Mouse (Mus musculus): ENCODE measurements around the gene Eif5b. TPM values are rescaled to one million over a fixed set of nuclear protein-coding genes. Genes with fewer than 3 reads are reported as not detected.
A peak's percentile ranks its signal among the peaks of the same experiment; 100 is the strongest.

Eif5b gene
- total RNA-seq (2021): 50.8 and 50.9 TPM in 2 replicates
- long read RNA-seq, partial matches to known transcripts: 55 of 56 reads
- long read RNA-seq, other reads (novel, unspliced or antisense): 1 of 56 reads

DNA sequence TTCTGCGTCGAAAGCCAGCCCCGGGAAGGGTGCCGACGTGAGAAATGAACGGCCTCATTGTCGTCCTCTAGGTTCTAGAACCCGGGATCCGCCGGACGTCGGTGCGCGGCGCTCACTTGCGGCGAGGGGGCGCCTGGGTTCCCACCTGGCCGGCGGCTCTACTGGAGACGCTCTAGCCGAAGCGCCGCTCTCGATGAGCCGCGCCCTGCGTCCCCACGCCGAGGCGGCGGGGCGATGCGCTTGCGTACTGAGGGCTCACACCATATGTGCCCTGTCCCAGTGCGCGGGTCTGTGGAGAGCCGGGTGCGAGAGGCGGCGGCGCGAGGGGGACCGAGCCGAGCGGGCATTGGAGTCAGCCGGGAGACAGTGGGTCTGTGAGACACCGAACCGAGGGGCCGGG lies at the start of gene Eif5b, which contains the start of gene Txndc9:
Eif5b (plus strand) TSS at position 144 of the 400 bp plus-strand sequence.
Txndc9 (minus strand) TSS at position 27 of the 400 bp plus-strand sequence.
- peak; percentile 96 for DNase-seq

DNA sequence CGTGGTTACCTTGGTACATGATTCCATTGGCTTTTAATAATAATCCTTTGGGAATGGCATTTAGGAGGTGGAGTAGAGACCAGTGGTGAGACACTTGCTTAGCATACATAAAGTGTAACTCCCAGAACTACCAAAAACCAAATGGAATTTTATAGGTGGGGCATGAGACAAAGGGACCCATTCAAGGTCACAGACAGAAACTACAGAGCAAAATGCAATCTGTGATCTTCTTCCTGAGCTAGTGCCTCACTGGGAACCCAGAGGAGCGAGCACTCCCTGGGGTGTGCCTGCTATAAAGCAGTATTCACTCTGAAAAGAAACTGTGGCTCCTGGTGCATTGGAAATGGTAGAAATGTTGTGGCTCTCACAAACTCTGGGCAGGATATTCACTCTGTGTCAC lies 48.9 kb upstream of the Eif5b start:
- DNase-seq: no peak

DNA sequence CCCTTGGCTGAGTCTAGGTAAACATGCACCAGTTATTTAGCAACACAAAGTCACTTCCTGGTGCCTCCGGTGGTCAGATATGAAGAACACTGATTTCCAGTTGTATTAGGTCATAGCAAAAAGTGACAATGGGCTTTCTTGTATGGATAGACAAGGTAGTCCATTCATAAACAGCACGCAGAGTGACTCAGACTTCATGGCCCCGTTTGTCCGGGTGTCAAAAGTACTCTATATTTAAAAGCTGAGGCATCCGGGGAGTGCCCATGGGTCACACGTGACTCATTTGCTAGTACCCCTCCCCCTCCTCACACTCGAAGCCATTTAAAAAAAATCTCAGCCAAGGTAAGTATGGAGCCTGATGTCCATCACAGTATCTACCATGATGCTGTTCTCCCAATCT lies 43.0 kb upstream of the Eif5b start:
- no peak for DNase-seq

DNA sequence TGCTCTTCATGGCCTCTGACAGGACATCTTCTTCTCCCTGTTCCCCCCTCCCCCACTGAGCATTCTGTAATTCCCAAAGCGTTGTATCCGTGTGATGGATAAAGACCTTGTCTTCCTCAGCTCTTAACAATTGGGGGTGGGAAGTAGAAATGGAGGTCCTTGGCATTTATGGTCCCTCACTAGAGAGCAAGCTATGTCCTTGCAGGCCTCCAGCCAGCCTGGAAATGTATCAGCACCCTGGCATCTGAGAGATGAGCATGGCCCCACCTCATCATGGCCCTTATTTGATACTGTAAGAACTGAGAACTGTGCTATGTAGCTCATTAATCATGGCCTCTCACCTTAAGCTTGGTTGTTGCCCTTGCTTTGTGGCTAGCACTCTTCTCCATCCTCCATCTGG lies 42.6 kb upstream of the Eif5b start:
- no peak for DNase-seq

DNA sequence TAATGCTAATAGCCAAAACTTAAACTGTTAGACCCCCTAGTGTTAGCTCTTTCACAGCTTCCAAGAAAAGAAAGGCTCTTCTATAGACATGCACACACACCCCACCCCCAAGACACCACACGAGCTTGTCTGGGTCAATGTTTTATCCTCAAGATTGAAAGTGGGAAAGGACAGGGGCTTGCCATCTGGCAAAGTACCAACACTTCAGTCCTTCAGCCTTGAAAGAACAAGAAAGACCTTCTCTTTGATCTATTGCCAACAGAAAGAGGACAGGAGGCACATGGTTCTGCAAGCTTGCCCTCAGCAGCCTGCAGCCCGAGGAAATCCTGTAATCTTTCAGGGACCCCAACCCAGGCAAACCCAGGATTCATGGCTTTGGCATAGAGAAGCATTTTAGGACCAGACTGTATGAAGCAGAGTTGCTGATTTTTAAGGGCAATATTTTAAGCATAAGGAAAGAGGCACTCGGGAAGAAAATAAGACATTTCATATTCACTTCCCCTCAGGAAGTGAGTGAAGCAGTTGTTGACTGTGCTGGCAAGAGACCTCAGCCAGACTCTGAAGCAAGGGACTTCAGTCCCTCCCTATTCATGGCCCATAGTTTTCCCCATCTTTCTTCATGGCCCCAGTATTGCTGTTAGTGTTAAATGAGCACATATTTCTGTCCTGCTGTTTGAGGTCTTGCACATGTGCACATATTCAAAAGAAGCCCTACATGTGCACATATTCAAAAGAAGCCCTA lies 40.9 kb upstream of the Eif5b start:
- peak; percentile 26 for DNase-seq

DNA sequence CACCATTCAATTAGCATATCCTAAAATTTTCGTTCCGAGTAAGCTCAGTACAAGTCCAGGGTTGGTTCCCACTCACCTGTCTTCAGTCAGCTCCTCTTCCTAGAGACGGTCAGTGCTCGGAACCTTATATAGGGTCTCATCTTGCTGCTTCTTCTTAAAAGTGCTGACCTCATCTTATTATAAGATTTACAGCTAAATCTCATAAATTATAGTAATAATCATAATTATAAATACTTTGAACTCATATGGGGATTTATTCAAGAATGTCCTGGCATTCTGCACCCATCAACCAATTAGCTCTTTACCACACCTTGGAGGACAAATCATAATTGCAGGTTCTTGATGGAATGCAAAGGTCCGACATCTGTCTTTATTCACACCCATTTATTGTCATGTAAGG lies 40.2 kb upstream of the Eif5b start, which contains the start of gene Lyg1:
Lyg1 (minus strand) TSS at position 101 of the 400 bp plus-strand sequence.
- no peak for DNase-seq

DNA sequence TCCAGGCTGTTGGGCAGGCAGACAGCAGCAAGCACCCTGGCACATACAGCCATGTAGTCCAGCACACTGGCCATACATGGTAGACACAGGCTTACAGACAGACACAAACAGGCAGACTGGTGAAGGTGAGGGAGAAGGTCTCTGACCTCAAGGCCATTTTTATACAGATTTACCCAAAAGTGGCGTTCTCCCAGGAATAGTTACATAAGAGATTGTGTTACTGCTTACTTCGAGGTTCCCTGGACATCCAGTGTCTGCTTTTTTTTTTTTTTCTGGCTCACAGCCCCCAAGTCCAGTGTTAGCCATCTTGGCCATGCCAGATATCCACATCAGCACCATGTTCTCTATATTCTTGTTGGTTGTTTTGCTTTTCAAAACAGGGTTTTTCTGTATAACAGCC lies 39.3 kb upstream of the Eif5b start:
- no peak for DNase-seq

DNA sequence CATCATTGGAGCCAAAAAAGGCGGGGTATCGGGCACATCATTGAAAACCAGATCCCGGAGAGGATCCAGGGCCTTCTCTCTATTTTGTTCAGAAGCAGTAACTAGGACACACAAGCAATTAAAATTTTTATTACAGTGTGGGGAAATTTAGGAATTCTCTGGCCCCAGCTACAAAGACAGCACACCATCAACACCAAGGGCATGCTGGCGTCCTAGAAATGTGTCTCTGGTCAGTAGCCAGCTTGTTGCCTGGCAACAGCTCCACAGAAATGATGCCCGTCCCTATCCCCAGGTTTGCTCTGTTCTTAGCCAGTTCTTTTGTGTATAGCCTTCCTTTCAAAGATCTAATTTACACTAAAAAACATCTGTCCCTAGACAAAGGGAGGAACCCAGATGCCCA lies 38.3 kb upstream of the Eif5b start:
- peak; percentile 27 for DNase-seq

DNA sequence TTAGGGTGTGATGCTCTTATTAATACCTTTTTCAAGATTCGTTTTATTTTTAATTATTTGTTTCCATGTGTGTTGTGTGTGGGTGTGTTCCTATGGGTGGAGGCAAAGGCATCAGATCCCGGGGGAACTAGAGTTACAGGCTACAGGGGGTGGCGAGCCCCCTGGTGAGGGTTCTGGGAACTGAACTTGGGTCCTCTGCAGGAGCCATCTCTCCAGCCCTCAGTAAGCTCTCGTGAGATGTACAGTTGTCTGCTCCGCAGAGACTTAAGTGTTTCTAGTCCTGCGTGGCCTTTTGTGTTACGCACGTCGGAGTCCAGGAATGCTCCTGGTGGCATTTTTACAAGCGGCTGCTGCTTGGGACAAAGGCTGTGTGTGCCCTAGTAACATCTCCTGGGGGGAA lies 32.2 kb upstream of the Eif5b start:
- DNase-seq: no peak

DNA sequence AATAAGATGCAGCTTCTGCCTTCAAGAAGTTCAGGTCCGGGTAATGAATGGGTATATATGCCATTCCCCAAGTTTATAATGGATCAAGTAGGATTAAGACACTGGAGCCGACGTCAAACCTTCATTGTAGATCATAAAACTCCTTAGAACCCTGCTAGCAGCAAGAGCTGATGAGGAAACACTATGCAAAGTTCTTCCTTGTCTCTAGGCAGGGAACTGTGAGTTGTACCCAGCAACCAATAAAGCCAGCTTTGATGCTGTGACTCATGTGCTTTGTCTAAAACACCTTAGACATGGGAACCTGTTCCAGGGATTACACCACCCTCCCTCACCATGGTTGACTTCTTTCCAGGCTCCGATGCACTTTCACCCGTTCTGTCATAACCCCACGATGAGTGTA lies 29.1 kb upstream of the Eif5b start:
- no peak for DNase-seq

DNA sequence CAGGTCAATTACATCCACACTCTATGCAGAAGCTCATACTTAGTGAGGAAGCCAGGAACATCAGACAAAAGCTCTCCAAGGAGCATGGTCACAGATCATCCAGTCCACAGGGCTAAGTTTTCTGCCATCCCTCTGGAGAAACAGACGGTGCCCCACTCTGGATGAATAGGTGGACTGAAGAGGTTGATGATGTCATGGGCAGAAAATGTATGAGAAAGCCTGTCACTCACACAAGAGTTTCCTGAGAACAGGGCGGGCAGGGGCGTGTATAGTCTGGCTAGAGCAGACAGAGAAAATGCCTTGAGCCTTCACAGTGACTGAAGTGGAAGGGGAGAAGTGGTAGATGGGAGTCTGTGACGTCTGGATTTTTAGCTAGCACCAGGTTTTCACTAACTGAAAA lies 26.3 kb upstream of the Eif5b start:
- DNase-seq: no peak

DNA sequence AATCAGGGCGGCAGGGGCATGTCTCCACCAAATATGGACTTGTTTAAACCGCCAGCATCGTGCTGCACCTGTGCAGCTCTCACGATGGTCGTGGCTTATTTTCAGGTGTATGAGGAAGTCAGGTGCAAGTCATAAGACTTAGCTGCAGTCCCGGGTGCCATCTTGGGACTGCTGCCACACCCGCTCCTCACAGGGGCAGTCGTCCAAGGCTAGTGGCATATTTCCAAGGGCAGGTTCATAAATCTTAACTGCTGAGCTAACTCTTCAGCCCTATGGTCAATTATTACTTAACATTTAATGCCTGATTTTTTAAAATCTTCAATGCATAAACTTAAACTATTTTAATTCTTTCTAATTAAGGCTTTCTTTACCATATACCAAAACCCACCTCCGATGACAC lies 21.1 kb upstream of the Eif5b start:
- DNase-seq: peak; percentile 74

DNA sequence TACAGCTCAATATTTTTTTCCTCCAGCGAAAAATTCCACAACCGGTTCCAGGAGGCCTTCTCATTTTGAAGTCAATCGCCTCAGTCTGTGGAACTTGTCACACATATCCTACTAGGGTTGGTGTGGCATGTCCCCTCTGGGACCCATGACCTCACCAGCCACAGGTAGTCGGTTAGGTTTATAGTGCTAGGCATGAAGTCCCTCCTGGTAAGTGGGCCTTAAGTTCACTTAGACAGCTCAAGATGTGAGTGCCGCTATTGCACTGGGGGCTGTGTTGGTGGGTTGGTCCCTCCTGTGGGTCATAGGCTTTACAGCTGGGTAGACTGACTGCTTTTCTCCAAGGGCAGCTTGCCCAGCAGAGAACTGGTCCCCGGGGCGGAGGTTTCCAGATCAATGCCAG lies 20.5 kb upstream of the Eif5b start:
- no peak for DNase-seq

DNA sequence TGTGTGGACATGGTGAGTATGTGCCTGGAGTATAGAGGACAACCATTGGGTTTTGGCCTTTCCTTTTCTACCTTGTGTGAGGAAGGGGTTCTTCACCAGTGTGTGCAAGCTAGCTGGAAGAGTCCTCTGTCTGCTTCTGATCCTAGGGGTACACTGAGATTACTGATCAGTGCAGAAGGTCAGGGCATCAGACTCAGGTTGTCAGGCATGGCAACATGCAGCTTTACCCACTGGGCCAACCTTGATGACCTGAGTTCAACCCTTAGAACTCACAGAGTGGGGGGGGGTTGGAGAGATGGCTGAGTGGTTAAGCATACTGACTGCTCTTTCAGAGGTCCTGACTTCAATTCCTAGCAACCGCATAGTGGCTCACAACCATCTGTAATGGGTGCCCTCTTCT lies 13.5 kb upstream of the Eif5b start:
- no peak for DNase-seq

DNA sequence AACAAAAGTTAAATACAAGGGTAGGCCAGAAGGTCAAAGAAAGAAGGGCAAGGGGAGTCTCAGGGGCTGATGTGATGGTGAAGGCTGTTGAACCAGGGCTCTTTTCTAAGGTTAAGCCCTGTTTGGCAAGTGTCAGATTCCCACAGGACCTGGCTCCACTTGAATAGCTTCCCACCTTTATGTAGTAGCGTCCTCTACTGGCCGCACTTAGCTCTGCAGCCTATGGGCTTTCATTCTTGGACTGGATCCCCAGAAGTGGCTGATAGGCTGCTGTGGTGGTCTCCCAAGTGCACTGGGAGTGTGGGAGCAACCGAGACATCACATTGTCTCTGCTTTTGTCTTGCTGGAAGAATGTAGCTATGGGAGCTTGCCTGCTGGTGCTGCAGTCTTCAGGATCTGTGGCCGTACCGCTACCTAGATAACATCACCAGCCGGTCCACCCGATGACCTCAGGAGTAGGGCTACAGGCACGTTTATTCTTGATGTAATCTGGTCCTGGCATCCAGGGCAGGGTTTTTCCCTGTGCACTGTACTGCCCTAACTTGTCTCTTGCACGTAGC lies 12.0 kb upstream of the Eif5b start:
- peak; percentile 56 for DNase-seq

DNA sequence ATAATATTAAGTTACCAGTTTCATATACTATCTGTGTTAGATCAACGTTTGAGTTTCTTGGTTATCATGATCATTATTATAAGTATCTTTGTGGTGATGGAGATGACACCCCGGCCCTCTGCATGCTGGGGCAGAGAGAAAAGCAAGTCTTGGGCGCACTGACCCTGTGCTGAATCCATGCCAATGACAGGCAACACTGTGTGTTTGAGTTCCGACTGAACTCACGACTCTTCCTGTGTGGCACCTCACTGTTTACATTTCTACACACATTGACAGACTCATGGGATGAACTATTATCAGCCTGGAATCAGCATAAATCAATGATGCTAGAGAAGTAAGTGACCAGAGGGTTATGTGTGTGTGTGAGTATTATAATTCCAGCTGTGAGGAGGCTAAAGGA lies 10.0 kb upstream of the Eif5b start:
- no peak for DNase-seq

DNA sequence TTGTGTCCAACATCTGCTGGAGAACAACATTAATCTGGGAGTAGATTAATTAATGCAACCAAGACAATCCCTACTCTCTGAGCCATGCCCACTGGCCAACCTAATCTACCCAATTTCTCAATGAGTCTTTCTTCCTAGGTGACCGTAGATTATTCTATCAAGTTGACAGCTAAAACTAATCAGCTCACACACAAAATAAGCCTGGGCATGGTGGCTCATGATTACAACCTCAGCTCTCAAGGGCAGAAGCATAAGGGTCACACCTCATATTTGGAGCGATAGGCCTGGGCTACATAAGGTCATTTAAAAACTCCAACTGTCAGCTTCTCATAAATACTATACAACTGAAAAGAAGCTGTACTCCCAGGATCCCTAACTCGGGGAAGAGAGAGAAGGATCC lies 1.6 kb upstream of the Eif5b start:
- DNase-seq: no peak

DNA sequence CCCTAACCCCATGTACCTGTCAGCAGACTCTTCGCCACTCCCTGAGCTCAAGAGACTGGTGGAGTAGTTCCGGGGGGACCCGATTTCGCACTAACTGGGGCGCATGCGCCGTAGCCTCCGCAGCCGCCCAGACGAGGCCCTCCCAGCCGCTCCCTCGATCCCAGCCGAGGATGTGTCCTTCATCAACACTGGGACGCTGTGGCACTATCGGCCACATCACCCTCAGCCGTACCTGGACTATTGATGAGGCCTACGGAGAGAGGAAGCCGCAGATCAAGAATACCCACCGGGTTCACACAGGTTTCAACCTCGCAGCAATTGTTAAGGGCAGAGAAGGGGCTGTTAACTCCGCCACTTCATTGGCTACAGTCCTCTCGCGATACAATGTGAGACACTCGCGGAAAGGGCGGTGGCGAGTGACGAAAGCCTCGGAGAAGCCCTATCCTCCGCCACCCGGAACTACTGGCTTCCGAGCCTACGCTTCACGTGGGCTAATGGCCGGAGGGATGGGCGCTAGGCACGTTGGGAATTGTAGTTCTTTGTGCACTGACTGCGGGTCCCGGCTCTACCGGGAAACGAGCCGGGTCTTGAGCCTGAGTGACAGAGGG lies 829 bp upstream of the Eif5b start:
- peak; percentile 94 for DNase-seq

DNA sequence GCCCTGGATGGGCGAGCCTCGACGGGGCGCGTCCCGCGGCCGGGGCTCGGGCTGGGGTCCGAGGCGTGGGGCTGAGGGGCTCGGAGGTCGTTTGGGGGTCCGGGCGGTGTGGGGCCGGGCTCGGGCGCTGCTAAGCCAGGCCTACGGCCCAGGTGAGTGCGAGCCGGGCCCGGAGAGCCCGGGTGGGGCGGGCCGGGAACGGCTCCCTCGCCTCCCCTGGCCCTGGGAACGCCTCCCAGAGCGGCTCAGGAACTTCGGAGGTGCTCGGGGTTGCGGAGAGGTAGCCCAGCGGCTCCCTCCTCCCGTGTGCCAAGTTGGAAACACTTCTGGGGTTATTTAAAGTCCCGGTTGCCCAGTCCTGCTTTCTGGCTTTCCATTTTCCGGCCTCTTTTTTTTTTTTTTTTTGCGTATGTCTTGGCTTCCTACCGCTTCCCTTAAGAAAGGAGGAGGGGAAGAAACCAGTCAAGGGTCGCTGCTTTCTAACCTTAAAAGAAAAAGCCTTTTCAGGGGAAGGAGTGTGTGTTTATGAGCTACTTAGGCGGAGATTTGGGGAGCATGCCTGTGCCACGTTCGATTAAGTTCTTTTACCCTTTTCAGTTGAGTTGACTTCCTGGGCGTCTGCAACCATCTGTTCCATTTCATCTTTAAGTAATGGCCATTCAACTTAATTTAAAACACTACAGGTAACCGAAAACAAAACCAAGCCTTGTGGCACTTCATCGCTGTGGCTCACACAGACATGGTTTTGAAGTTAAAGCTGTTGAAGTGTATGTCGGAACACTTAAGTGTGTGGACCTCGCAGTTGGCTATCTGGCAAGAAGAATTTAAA lies 775 bp downstream of the Eif5b start:
- no peak for DNase-seq

DNA sequence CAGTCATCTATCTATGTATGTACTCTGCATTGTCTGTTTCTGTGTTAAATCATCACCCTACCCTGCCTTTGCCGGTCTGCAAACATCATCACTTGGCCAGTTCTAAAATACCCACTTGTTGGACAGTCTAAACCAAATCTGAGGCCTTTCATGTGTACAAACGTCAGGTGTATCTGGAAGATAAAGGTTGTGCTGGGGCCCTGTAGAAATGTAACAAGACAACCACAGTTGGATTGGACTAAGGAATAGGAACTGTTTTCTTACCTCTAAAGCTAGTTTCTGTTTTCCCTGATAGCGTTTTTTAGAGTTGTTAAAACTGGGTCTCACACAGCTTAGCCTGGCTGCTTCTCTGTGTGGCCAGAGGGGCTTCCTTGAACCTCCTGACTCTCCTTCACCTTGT lies 1.7 kb downstream of the Eif5b start:
- no peak for DNase-seq

DNA sequence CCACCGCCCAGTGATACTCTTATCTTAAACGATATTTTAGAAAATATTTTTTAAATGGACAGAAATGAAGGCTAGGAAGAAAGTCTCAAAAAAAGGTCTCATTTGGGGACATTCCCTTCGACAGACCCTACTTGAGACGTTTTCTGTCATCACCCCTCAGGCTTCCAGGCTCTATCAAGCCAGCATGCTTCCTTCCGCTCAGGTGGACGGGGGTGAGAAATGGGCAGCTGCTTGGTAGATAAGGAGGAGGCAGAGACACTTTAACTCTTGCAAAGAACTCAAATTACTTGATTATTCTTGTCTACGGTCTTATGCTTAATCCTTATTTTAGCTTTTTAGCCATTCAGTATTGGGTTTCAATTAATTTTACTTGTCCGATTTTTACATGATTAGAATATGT lies 3.0 kb downstream of the Eif5b start:
- no peak for DNase-seq

DNA sequence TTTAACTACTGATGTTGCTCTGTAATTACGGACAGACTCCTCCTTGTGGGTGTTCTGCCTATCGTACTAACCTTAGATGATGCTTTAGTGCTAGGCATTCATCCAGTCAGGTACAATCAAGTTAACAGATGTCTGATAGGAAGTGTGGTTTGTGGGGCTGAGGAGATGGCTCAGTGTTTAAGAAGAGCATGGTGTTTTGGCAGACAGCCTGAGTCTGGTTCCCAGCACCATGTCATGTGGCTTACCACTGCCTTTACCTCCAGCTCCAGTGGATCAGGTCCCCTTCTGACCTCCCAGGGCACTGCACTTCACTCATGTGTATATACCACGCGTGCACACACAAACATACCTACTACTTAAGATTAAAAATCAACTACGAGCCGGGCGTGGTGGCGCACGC lies 4.1 kb downstream of the Eif5b start:
- DNase-seq: no peak

DNA sequence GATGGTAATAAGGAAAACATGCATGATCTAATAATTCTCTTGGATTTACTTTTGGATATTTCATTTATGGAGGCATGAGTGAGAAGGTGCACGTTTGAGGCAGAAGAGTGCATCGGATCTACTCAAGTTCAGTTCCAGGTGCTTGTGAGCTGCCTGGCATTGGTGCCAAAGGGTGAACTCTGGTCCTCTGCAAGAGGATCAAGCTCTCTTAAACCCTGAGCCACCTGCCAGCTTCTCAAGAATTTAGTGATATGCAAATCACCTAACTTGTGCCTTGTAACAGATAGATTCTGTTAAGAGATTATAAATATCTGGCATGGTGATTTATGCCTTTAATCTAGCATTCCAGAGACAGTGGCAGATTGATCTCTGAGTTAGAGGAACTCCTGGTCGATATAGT lies 5.2 kb downstream of the Eif5b start:
- no peak for DNase-seq

All from adrenal gland, postnatal 25 days (tissue).